Mouse (Mus musculus) CD4-positive helper T cell, adult 2 months (primary cell): ENCODE results near the gene Dock4.

Source experiments
- DNase-seq: peaks from one replicate; pipeline ENCODE4 v3.0.0-alpha.2; 2012; ENCODE audit warnings: low read depth, missing footprints, low spot score

The Dock4 gene

GRCm38 (mm10) chr12:40767258-40767816, 321.6 kb downstream of the Dock4 start:
- DNase-seq = no peak

- DNase-seq = no peak
Measured at GRCm38 (mm10) chr12:40773091-40773490, 327.3 kb downstream of the Dock4 start.

- no peak for DNase-seq
Measured at GRCm38 (mm10) chr12:40781554-40781953, 335.8 kb downstream of the Dock4 start.

- DNase-seq = peak; percentile 9
Measured at GRCm38 (mm10) chr12:40788621-40789111, 342.9 kb downstream of the Dock4 start.

- DNase-seq = no peak
Measured at GRCm38 (mm10) chr12:40789379-40790361, 343.9 kb downstream of the Dock4 start.

- DNase-seq = no peak
Measured at GRCm38 (mm10) chr12:40791221-40791620, 345.5 kb downstream of the Dock4 start.

- DNase-seq = no peak
Measured at GRCm38 (mm10) chr12:40792184-40792650, 346.5 kb downstream of the Dock4 start.

- DNase-seq = no peak
Measured at GRCm38 (mm10) chr12:40794066-40794465, 348.3 kb downstream of the Dock4 start.

- no peak for DNase-seq
Measured at GRCm38 (mm10) chr12:40794756-40795155, 349.0 kb downstream of the Dock4 start.

GRCm38 (mm10) chr12:40795768-40796167, 350.0 kb downstream of the Dock4 start:
- DNase-seq = no peak

GRCm38 (mm10) chr12:40796813-40797491, 351.2 kb downstream of the Dock4 start:
- no peak for DNase-seq

GRCm38 (mm10) chr12:40797561-40798343, 352.0 kb downstream of the Dock4 start:
- peak; percentile 7 for DNase-seq

GRCm38 (mm10) chr12:40798344-40799017, 352.7 kb downstream of the Dock4 start:
- no peak for DNase-seq

- no peak for DNase-seq
Measured at GRCm38 (mm10) chr12:40801456-40801855, 355.7 kb downstream of the Dock4 start.

GRCm38 (mm10) chr12:40805257-40805656, 359.5 kb downstream of the Dock4 start:
- DNase-seq = no peak

GRCm38 (mm10) chr12:40807916-40808315, 362.2 kb downstream of the Dock4 start:
- no peak for DNase-seq

- no peak for DNase-seq
Measured at GRCm38 (mm10) chr12:40813474-40813873, 367.7 kb downstream of the Dock4 start.

GRCm38 (mm10) chr12:40814659-40815363, 369.1 kb downstream of the Dock4 start:
- no peak for DNase-seq

- DNase-seq = no peak
Measured at GRCm38 (mm10) chr12:40818046-40818708, 372.4 kb downstream of the Dock4 start.
